Mouse (Mus musculus) heart, embryonic 15.5 days (tissue): ENCODE measurements around the gene Aatk. TPM values are rescaled to one million over a fixed set of nuclear protein-coding genes. Genes with fewer than 3 reads are reported as not detected.

Experiments used
- ATAC-seq: fragments of 200-750 bp; cut with Nextera tagmentation; replicated peaks from 2 replicates; pipeline ENCODE4 v1.8.0; 2017; ENCODE audit warnings: low read depth, moderate TSS enrichment; ENCODE audit not compliant: insufficient number of reproducible peaks, insufficient read depth, low FRiP score
- H3K27ac ChIP-seq: fragments of 300-500 bp; sonication (generic); 2 replicates; pipeline ENCODE4 v1.5.1; 2015; ENCODE audit warnings: mild to moderate bottlenecking, inconsistent platforms
- H3K27me3 ChIP-seq: fragments of 300-500 bp; sonication (generic); 2 replicates; pipeline ENCODE4 v1.6.1; 2015; ENCODE audit warnings: inconsistent platforms
- H3K36me3 ChIP-seq: fragments of 300-500 bp; sonication (generic); 2 replicates; pipeline ENCODE4 v1.6.1; 2015; ENCODE audit warnings: mild to moderate bottlenecking, inconsistent platforms
- H3K4me1 ChIP-seq: fragments of 300-500 bp; sonication (generic); replicated peaks from 2 replicates; pipeline ENCODE4 v1.6.1; 2015; ENCODE audit warnings: inconsistent platforms
- H3K4me2 ChIP-seq: fragments of 300-500 bp; sonication (generic); 2 replicates; pipeline ENCODE4 v1.6.1; 2015; ENCODE audit warnings: inconsistent platforms, mild to moderate bottlenecking, moderate library complexity
- H3K4me3 ChIP-seq: fragments of 300-500 bp; sonication (generic); 2 replicates; pipeline ENCODE4 v1.5.1; 2015; ENCODE audit warnings: mild to moderate bottlenecking, inconsistent platforms
- H3K9ac ChIP-seq: fragments of 300-500 bp; sonication (generic); 2 replicates; pipeline ENCODE4 v1.6.1; 2015; ENCODE audit warnings: mild to moderate bottlenecking, inconsistent platforms
- H3K9me3 ChIP-seq: fragments of 300-500 bp; sonication (generic); replicated peaks from 2 replicates; pipeline ENCODE4 v1.6.1; 2016; ENCODE audit warnings: inconsistent platforms
- whole genome bisulfite sequencing: fragments of 180-500 bp; shearing (Covaris S2); methylation state at CpG from one replicate; pipeline ENCODE4 v1.1.7; 2015; ENCODE audit warnings: mixed read lengths; 5-methylcytosine and 5-hydroxymethylcytosine counted together
- polyA plus RNA-seq: library from polyadenylated mRNA; unstranded; fragments of >200 nt; fragmentation: Nextera tagmentation; extraction: Ambion mirVana; gene quantifications from 2 replicates; pipeline ENCODE4 v1.2.1, GENCODE M21; 2015

The Aatk gene
- polyA plus RNA-seq, 1 experiment from 2014 or later: 0.68 TPM

- H3K9ac ChIP-seq: no peak overlapping the region
- H3K27ac ChIP-seq: no peak overlapping the region
- no peak overlapping the region for H3K4me3 ChIP-seq
Measured at GRCm38 (mm10) chr11:120051124-120051811, 4.3 kb upstream of the Aatk start.

GRCm38 (mm10) chr11:120049067-120049466, 2.1 kb upstream of the Aatk start:
- H3K4me2 ChIP-seq: no peak overlapping the region
- H3K9ac ChIP-seq: no peak overlapping the region
- 91% methylated on average over 8 of the region's 8 CpGs for WGBS
- H3K27me3 ChIP-seq: peaks cover 50% of the 10 kb centered on the region
- no peaks in the 10 kb centered on the region for H3K36me3 ChIP-seq
- no peak for ATAC-seq
- no peak overlapping the region for H3K4me3 ChIP-seq
- H3K9me3 ChIP-seq: no peaks in the 10 kb centered on the region
- H3K27ac ChIP-seq: no peak overlapping the region
- peaks cover 36% of the 10 kb centered on the region for H3K4me1 ChIP-seq

More at GRCm38 (mm10) chr11:120051124-120051811, 4.3 kb upstream of the Aatk start:
- no peak overlapping the region for H3K4me2 ChIP-seq
- ATAC-seq: no peak; the same call in 1 of the 2 replicates
- peaks cover 36% of the 10 kb centered on the region for H3K4me1 ChIP-seq
- no peaks in the 10 kb centered on the region for H3K9me3 ChIP-seq
- no peaks in the 10 kb centered on the region for H3K36me3 ChIP-seq
- 44% methylated on average over 14 of the region's 14 CpGs for WGBS
- H3K27me3 ChIP-seq: peaks cover 34% of the 10 kb centered on the region

GRCm38 (mm10) chr11:120048252-120048556, 1.2 kb upstream of the Aatk start:
- Histone ChIP-seq H3K4me3 (peak overlapping the region; percentile 59; the same call in 1 of the 2 replicates), H3K36me3 (no peaks in the 10 kb centered on the region), H3K27me3 (peaks cover 50% of the 10 kb centered on the region), H3K27ac (no peak overlapping the region), H3K9me3 (no peaks in the 10 kb centered on the region), H3K4me1 (peaks cover 36% of the 10 kb centered on the region), H3K4me2 (peak overlapping the region; percentile 96), H3K9ac (no peak overlapping the region)
- 9% methylated on average over 23 of the region's 23 CpGs for WGBS
- no peak for ATAC-seq

- Histone ChIP-seq H3K36me3 (no peaks in the 10 kb centered on the region), H3K4me3 (peak overlapping the region; percentile 59), H3K27me3 (peaks cover 50% of the 10 kb centered on the region), H3K4me2 (peak overlapping the region; percentile 96), H3K4me1 (peaks cover 36% of the 10 kb centered on the region), H3K9me3 (no peaks in the 10 kb centered on the region), H3K9ac (no peak overlapping the region), H3K27ac (no peak overlapping the region)
- 17% methylated on average over 23 of the region's 23 CpGs for WGBS
- no peak for ATAC-seq
Measured at GRCm38 (mm10) chr11:120047531-120048251, 724 bp upstream of the Aatk start.

GRCm38 (mm10) chr11:120045839-120046552, 971 bp downstream of the Aatk start:
- WGBS: 55% methylated on average over 11 of the region's 11 CpGs
- no peak overlapping the region for H3K9ac ChIP-seq
- peak overlapping the region; percentile 59 for H3K4me3 ChIP-seq
- ATAC-seq: no peak
- H3K9me3 ChIP-seq: no peaks in the 10 kb centered on the region
- peak overlapping the region; percentile 96 for H3K4me2 ChIP-seq
- peaks cover 40% of the 10 kb centered on the region for H3K4me1 ChIP-seq
- H3K27ac ChIP-seq: no peak overlapping the region
- no peaks in the 10 kb centered on the region for H3K36me3 ChIP-seq
- peaks cover 50% of the 10 kb centered on the region for H3K27me3 ChIP-seq

GRCm38 (mm10) chr11:120045341-120045740, 1.6 kb downstream of the Aatk start:
- H3K4me1 ChIP-seq: peaks cover 44% of the 10 kb centered on the region
- no peak overlapping the region for H3K9ac ChIP-seq
- H3K9me3 ChIP-seq: no peaks in the 10 kb centered on the region
- ATAC-seq: no peak
- no peak overlapping the region for H3K27ac ChIP-seq
- WGBS: 70% methylated on average over 4 of the region's 4 CpGs
- H3K36me3 ChIP-seq: no peaks in the 10 kb centered on the region
- H3K4me2 ChIP-seq: no peak overlapping the region
- no peak overlapping the region for H3K4me3 ChIP-seq
- H3K27me3 ChIP-seq: peaks cover 50% of the 10 kb centered on the region

GRCm38 (mm10) chr11:120042141-120042838, 4.7 kb downstream of the Aatk start:
- 68% methylated on average over 7 of the region's 7 CpGs for WGBS
- H3K27ac ChIP-seq: peak overlapping the region; percentile 71
- H3K36me3 ChIP-seq: no peaks in the 10 kb centered on the region
- H3K9ac ChIP-seq: no peak overlapping the region
- H3K4me3 ChIP-seq: no peak overlapping the region
- H3K4me1 ChIP-seq: peaks cover 47% of the 10 kb centered on the region
- H3K4me2 ChIP-seq: no peak overlapping the region
- H3K27me3 ChIP-seq: peaks cover 25% of the 10 kb centered on the region
- no peaks in the 10 kb centered on the region for H3K9me3 ChIP-seq
- ATAC-seq: no peak

- 54% methylated on average over 13 of the region's 13 CpGs for WGBS
- peak; percentile 51 for ATAC-seq
- Histone ChIP-seq H3K4me2 (peak overlapping the region; percentile 18; the same call in 1 of the 2 replicates), H3K27ac (peak overlapping the region; percentile 71), H3K9ac (peak overlapping the region; percentile 28; the same call in 1 of the 2 replicates), H3K4me3 (0 out of 2 replicates have a peak overlapping the region, but pooled peaks have one; percentile 8), H3K27me3 (peaks cover 18% of the 10 kb centered on the region), H3K9me3 (no peaks in the 10 kb centered on the region), H3K36me3 (no peaks in the 10 kb centered on the region), H3K4me1 (peaks cover 40% of the 10 kb centered on the region)
Measured at GRCm38 (mm10) chr11:120041191-120042123, 5.5 kb downstream of the Aatk start.

- no peaks in the 10 kb centered on the region for H3K9me3 ChIP-seq
- peaks cover 8% of the 10 kb centered on the region for H3K27me3 ChIP-seq
- WGBS: 59% methylated on average over 8 of the region's 8 CpGs
- H3K36me3 ChIP-seq: no peaks in the 10 kb centered on the region
- no peak overlapping the region for H3K9ac ChIP-seq
- ATAC-seq: 0 out of 2 replicates have a peak, but pooled peaks have one; percentile 19
- no peak overlapping the region for H3K4me2 ChIP-seq
- peak overlapping the region; percentile 71; the same call in 1 of the 2 replicates for H3K27ac ChIP-seq
- peaks cover 38% of the 10 kb centered on the region for H3K4me1 ChIP-seq
- H3K4me3 ChIP-seq: no peak overlapping the region
Measured at GRCm38 (mm10) chr11:120040440-120040839, 6.5 kb downstream of the Aatk start.

GRCm38 (mm10) chr11:120039581-120039980, 7.4 kb downstream of the Aatk start:
- Histone ChIP-seq H3K4me2 (0 out of 2 replicates have a peak overlapping the region, but pooled peaks have one; percentile 8), H3K4me3 (no peak overlapping the region), H3K27me3 (no peaks in the 10 kb centered on the region), H3K4me1 (peaks cover 38% of the 10 kb centered on the region), H3K9ac (no peak overlapping the region), H3K36me3 (no peaks in the 10 kb centered on the region), H3K9me3 (no peaks in the 10 kb centered on the region), H3K27ac (peak overlapping the region; percentile 82)
- ATAC-seq: peak; percentile 27
- WGBS: 25% methylated on average over 4 of the region's 4 CpGs
